Mouse (Mus musculus) brain, adult 2 months (tissue): ENCODE data around the gene Ell.
A peak's percentile ranks its signal among the peaks of the same experiment; 100 is the strongest.
"Not testable (repeated sequence)": the region's sequence is repeated elsewhere in the genome, so short reads cannot be mapped to it uniquely, and the experiment has no call there.

Source experiments
- DNase-seq: peaks from one replicate; pipeline ENCODE4 v3.0.0; 2011; ENCODE audit warnings: low read depth, low spot score

Ell gene

GRCm38 (mm10) chr8:70506328-70507026 lies 32.8 kb upstream of the Ell start, which contains the start of gene Rex1bd:
Gene Rex1bd, minus strand, starts transcription at chr8:70506752.
- peak; percentile 97 for DNase-seq

DNA sequence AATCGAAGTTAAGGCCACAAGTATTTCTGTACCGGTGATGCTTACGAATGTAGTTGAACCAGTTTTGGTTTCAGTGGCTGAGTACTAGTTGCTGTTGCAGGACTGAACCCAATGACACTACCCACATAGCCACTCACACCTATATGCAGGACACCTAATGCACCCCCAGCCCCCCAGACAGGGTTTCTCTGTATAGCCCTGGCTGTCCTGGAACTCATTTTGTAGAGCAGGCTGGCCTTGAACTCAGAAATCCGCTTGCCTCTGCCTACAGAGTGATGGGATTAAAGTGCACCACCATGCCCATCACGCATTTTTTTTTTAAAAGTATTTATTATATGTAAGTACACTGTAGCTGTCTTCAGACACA lies 32.2 kb upstream of the Ell start:
- no peak for DNase-seq

DNA sequence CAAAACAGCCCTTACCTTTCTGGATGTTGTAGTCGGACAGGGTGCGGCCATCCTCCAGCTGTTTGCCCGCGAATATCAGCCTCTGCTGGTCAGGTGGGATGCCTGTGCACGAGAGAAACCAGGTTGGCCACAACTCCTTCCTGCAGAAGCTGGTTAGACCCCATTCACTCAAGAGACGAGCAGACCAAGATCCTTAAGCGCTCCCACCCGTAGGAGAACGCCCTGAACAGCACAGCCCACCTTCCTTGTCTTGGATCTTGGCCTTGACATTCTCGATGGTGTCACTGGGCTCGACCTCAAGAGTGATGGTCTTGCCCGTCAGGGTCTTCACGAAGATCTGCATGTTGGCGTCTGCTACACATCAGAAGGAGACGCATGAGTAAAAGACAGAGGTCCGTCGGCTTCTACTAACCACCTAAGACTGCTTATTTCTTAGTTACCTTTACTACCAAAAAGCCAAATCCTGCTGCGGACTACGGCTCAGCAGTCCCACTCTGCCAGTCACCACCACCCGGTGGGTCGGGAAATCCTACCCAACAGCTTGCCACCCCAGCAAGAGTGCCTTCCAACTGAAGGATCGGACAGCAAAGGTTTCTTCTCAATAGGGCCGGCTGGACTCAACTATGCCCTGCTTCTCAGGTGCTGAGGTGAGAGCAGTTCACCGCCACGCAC lies 29.8 kb upstream of the Ell start:
- DNase-seq = no peak

DNA sequence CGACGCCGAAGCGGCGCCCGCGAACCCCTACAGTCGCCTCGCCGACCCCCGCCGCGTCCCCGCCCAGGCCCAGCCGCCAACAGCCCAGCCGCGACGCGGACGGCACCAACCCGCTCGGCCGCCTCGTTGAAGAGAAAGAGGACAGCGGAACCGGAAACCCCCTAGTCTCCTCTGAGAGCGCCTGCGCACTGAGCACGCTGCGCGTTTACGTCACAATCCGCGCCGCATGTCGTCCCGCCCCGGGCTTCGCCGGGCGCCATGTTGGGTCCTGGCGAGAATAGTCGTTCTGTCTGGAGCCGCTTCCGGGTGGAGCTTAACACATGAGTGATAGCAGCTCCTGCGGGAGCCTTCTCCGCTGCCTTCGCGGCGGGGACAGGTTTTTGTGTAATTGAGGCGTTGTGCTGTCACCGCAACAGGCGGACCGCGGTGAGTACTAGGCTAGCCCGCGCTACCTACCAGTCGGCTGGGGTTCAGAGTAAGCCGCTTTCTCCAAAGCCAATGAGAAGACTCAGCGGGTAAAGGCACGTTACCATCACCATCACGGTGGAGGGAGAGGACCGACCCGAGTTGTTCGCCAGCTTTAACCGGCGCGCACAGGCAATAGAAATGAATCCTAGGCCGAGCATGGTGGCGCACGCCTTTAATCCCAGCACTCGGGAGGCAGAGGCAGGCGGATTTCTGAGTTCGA lies 28.9 kb upstream of the Ell start, which contains the start of gene Uba52:
TSS of gene Uba52 (minus strand) at position 574 of the 688 bp plus-strand sequence.
- peak; percentile 99 for DNase-seq

DNA sequence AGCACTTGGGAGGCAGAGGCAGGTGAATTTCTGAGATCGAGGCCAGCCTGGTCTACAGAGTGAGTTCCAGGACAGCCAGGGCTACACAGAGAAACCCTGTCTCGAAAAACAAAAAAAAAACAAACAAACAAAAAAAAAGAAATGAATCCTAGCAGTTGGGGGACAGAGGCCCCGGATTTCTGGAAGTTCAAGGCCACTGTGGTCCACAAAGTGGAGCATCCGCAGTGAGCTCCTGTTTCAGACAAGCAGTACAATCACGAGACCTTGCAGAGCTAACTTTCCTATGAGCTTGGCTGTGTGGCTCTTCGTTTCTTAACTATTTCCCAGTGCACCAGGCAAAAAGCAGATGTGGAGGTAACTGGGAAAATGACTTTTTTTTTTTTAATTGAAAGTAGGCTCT lies 28.1 kb upstream of the Ell start:
- DNase-seq = not testable (repeated sequence)

DNA sequence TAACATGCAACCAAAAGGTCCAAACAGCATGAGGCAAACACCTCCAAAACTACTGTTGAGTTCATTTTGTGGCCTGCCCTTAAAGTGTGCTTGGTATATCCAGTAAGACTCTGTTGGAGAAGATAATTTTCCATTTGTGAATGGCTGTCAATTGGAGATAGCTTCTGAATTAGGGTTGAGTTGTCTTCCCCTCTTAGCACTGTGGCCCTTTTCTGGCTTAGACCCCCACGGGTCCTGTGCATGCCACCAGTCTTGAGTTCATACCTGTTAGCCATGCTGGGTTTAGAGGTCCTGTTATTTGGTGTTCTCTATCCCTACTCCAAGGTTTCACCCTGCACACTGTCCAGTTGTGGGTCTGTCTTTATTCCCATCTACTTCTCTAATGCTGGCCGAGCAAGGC lies 27.5 kb upstream of the Ell start:
- DNase-seq = no peak

DNA sequence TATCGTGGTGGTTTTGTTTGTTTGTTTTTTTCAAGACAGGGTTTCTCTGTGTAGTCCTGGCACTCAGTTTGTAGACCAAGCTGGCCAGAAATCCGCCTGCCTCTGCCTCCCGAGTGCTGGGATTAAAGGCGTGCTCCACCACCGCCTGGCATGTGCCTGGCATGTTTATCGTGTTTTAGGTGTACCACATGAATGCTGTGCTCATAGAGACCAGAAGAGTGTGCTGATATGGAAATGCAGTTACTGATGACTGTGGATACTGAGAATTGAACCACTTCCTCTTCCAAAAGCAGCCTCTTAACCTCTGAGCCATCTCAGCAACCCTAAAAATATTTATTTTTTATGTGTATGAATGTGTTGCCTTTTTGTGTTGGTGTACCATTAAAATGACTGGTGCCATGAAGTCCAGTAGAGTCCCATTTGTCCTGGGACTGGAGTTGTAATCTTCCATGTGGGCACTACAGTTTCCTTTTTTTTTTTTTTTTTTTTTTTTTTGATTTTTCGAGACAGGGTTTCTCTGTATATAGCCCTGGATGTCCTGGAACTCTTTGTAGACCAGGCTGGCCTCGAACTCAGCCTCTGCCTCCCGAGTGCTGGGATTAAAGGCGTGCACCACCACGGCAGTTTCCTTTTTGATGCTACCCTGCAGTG lies 26.9 kb upstream of the Ell start:
- DNase-seq = no peak

GRCm38 (mm10) chr8:70513441-70513840 lies 25.8 kb upstream of the Ell start:
- peak; percentile 78 for DNase-seq

DNA sequence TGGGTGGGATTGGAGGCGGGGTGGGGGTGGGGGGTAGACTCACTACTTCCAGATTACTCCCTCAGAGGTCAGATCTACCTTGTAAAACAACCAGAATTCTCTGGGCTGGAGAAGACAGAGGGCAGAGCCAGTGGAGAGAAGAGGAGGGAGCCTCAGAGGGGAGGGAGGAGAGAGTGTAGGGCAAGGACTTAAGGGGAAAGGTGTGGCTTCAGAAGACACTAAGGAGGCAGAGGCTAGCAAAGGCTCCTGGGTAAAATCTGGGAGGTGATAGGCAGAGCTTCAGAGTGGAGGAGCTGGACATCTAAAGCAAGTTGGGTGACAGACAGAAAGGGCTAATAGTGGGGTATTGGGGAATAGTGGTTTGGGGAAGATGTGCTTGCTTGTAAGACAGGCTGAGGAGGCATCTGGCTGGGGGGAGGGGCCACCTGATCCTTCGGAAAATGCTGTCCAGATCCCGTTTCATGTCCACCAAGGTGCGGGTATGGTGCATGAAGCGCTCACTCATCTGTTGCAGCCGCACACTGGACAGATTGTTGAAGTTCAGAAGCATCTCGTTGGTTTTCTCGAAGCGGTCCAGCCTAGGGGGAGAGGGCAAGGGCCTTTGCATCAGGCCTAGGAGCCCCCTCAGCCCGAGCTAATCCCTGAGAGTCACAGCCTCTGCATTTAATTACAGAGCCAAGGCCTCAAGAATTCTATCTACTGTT lies 21.2 kb upstream of the Ell start:
- DNase-seq = no peak

- DNase-seq = peak; percentile 76
Measured at GRCm38 (mm10) chr8:70519043-70519442, 20.2 kb upstream of the Ell start.

DNA sequence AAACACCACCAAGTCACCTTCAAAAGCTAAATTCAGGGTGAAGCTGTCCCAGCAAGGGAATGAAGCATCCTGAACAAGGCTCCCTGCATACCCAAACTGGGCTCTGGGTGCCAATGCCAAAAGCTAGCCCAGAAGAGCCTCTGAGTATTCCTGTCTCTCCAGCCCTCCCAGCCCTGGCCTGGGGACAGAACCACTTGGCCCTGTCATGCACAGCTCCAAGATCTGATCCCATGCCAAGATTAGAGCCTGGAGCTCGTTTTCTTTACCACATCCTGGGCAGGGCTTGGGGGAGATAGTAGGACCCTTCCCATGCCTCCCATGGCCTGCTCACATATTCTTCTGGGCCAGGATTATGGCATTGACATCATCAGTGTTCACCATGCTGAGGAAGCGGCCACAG lies 19.7 kb upstream of the Ell start:
- DNase-seq = no peak

DNA sequence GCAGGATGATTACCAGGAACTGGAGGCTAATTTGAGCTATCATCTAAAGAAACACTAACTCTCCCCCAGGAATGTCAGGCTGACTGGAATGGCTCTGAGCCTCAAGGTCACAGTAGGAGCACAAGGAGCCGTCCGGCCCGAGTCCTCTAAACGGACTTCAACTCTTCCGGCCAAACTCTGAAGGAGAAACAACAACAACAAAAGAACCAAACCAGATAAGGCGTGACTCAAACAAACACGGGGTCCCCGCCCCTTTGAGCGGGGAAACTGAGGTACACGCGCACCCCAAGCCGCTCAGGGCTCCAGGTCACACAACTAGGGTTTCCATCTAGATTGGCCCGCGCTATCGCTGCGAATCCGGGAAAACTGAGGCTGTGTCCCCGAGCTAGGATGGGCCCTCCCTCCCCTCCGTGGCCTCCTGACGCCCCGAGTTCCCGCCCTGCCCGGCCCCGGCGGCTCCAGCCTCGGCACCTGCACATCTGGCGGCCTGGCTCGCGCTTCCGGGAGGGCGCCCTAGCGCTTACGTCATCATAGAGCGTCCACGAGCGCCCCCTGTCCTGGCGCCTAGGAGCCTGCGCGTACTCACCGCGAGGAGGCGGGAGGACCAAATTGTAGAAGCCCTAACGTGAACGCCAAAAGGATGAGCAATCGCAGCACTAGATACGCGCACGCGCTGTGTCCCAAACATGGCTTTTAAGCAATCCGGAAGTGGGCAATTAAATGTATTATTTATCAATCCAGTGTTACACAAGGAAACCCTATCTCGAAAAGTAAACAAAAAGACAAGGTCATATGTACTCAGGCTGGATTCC lies 16.5 kb upstream of the Ell start:
- DNase-seq = peak; percentile 99

DNA sequence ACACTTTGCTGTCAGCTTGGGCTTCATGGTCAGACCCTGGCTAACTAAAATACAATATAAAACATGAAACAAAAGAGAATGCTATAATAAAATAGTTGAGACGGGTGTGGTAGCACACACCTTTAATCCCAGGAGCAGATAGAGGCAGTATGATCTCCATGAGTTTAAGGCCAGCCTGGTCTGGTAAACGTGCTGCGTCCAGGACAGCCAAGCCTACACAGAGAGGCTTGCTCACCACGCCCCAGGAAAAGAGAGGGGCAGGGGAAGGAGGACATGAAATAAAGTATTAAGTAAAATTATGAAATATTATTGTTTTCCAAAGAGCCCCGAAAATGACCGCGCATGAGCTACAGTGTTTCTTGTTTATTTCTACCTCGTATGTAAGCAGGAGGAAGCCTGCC lies 12.1 kb upstream of the Ell start:
- no peak for DNase-seq

- DNase-seq = peak; percentile 99
Measured at GRCm38 (mm10) chr8:70527512-70528181, 11.6 kb upstream of the Ell start, which contains the start of the genes Fkbp8 and Kxd1. Gene Fkbp8, plus strand, starts transcription at chr8:70527724. Gene Kxd1, minus strand, starts transcription at chr8:70527956.

DNA sequence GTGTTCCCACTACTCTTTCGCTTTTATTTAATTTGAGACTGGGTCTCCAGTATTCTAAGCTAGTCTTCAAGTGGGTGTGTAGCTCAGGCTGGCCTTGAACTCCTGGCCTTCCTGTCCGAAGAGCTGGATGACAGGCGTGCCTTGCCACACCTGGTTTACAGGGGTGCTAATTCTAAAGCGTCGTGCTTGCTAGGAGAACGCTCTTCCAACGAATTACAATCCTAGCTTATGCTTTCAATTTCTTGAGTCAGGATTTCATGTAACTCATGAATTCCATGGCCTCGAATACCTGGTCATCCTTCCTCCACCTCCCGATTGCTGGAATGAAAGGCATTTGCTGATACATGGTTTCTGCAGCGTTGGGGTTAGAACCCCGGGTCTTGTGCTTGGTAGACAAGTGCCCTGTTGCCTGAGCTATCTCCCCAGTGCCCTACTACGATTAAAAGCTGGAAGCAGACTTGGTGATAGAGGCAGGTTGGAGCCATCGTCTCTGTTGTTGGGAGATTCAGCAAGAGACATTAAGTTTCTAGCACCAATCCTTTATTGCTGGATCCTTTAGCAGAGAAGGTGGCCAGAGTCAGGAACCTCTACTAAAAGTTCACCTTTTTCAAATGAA lies 11.0 kb upstream of the Ell start:
- DNase-seq = no peak

GRCm38 (mm10) chr8:70529299-70529698 lies 10.0 kb upstream of the Ell start:
- no peak for DNase-seq

- DNase-seq = peak; percentile 78
Measured at GRCm38 (mm10) chr8:70529741-70530161, 9.5 kb upstream of the Ell start.

GRCm38 (mm10) chr8:70530314-70530713 lies 8.9 kb upstream of the Ell start:
- no peak for DNase-seq

- DNase-seq = peak; percentile 64
Measured at GRCm38 (mm10) chr8:70534281-70534680, 5.0 kb upstream of the Ell start.

DNA sequence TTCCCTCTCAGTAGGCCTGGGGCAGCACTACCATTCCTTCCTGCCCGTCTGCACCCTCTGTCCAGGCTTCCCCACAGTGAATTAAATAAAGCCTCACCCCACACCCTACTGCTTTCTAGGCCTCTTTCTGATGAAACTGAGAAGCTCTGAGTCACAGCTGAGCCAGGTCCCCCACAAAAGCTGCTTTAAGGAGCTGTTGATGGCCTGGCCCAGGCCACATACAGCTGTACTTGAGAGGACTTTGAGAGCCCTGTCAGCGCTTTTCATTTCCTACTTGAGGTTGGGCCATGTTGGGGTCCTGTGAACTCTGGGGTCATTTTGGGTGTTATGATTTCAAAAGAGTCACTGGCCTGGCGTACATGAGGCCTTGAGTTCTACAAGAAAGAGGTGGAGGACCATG lies 4.0 kb upstream of the Ell start:
- DNase-seq = peak; percentile 44
